Mouse (Mus musculus): ENCODE results near the gene Usp48. TPM values are rescaled to one million over a fixed set of nuclear protein-coding genes. Genes with fewer than 3 reads are reported as not detected.

The Usp48 gene
- total RNA-seq, 2 experiments from 2014 or later = 135 to 136 TPM

DNA sequence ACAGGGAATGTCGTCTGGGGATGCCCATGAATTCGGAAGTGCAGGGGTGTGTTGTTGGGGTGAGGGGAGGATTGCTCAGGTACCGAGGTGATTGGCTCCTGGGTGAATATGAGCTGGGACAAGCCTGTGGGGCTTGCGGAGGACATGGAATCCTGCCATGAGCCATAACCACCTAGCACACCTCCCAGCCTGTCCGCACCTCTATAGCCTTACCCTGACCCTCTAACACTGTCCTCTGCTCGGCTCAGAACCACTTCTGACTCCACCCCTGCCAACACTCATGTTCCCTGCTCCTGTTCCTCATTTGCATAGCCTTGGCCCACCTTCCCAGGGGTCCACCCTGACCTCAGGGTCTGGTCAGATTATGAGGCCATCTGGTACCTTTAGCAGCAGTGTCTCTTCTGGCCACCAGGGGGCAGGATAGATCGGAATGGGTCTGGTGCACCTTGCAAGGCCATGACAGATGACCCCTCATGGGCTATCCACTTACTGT, 89.5 kb downstream of the Usp48 start:
- DNase-seq (ENCODE audit: low spot score in 2 of 2) = no peak

- no peak for DNase-seq (ENCODE audit: low spot score in 2 of 2)
These were observed 91.3 kb downstream of the Usp48 start for GRCm38 (mm10) chr4:137684830-137685343.

GRCm38 (mm10) chr4:137686303-137686702, 92.7 kb downstream of the Usp48 start:
- DNase-seq (ENCODE audit: low spot score in 2 of 2) = no peak

GRCm38 (mm10) chr4:137687234-137687825, 93.8 kb downstream of the Usp48 start:
- no peak for DNase-seq (ENCODE audit: low spot score in 2 of 2)

DNA sequence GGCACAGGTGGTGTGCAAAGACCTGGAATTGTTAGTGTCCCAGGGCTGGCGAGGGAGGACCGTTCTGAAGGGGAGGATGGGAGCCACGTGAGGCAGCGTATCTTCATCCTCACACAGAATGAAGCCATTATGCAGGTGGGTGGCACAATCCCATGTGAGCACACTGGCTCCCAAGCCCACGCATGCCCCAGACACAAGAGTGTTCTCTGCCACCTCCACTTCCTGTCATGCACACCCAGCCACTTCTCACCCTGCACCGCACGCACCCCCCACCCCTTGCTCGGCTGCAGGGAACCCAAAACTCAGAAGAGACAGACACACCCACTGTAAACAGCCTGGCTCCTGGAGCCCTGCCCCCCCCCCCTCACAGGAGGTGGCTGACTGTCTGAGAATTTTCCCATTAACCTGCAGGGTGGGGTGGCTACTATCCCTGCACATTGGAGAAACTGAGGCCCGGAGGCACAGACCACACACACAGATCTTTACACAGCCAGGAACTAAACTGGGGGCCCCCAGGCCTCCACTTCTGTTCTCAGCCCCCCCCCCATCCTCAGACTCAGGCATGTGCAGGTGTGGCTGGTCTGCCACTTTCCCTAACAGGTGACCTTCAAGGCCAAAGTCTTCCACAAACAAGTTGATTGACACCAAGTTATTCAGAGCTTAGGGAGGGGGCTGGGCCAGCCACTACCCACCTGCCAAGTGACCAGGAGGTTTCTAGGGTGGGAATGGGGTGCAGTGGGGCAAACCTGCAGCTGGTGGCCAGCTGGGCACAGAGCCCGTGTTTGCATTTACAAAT, 98.8 kb downstream of the Usp48 start:
- DNase-seq (ENCODE audit: low spot score in 2 of 2) = no peak

DNA sequence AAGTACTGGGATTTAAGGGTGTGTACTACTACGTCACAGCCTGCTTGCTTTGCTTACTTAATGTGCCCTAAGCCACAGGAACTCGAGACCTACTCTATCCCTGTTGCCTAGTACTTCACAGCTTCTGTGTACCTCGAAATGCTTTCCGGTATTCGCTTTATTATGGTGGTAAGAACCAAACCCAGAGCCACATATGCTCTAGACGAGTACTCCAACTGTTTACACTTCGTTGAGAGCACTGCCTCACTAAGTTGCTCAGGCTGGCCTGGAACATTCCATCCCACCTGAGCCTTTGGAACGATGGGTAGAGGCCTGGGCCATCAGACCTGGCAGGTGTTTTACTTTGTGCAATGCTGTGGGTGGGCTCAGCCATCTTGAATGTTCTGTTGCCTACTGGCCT, 101.7 kb downstream of the Usp48 start:
- no peak for DNase-seq (ENCODE audit: low spot score in 2 of 2)

DNA sequence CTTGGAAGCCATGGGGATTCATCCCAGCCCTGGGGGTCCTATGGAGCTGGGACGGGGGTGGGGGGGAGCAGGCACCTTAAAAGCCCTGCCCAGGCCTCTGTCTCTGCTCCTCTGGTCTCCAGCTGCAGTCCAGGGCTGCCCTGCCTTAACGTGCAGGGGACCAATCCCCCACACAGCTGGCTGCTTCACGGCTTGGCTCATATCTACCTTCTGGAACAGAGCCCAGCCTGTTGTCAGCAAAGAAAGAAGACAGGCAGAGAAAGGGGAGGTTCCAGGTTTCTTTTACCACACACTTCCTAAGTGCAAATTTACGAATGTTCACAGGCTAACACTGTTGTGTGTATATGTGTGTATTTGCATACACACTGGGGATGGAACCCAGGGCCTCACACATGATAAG, 102.3 kb downstream of the Usp48 start:
- no peak for DNase-seq (ENCODE audit: low spot score in 2 of 2)

- no peak for DNase-seq (ENCODE audit: low spot score in 2 of 2)
These were observed 103.8 kb downstream of the Usp48 start for GRCm38 (mm10) chr4:137697156-137697885.

GRCm38 (mm10) chr4:137698076-137698985, 104.8 kb downstream of the Usp48 start:
- no peak for DNase-seq (ENCODE audit: low spot score in 2 of 2)

GRCm38 (mm10) chr4:137699264-137700211, 106.0 kb downstream of the Usp48 start:
- no peak for DNase-seq (ENCODE audit: low spot score in 2 of 2)

GRCm38 (mm10) chr4:137700960-137701359, 107.4 kb downstream of the Usp48 start:
- DNase-seq (ENCODE audit: low spot score in 2 of 2) = no peak

GRCm38 (mm10) chr4:137703077-137703476, 109.5 kb downstream of the Usp48 start:
- DNase-seq (ENCODE audit: low spot score in 2 of 2) = no peak

DNA sequence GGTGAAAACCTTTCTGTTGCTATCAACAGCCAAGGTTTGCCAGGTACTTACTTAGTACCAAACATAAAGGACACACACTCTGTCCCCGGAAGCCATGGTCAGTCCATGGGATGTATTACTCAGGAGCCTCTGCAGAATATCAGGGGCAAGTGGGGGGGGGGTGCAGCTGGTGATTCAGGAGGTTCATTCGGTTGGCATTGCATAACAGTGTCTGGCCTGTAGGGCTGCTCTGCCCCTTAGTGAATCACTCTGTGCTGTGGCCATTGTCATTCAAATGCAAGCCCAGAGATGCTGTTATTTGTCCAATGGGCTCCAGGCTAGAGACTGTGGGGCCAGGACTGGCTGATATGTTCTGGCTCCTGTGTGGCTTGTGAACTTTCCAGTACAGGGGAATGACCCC, 111.0 kb downstream of the Usp48 start:
- no peak for DNase-seq (ENCODE audit: low spot score in 2 of 2)

DNA sequence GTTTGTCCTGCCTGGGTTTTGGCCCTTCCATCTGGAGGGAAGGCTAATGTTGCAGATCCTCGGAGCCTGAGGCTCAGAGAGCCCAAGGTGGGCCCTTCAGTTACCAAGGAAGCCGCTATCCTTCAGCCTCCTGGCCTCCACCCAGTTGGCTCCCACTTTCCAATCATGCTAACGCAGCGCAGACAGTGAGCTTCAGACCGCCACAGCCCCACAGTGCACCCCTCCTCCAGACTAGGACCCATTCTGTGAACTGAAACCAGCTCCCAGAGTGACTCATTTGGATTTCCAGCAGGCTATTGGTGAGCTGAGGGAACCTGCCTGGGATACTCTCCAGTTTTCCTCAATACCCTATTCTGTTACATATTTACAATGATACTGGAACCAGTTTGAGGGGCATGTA, 111.8 kb downstream of the Usp48 start:
- DNase-seq (ENCODE audit: low spot score in 2 of 2) = no peak

- DNase-seq (ENCODE audit: low spot score in 2 of 2) = no peak
These were observed 113.0 kb downstream of the Usp48 start for GRCm38 (mm10) chr4:137706510-137706909.

- DNase-seq (ENCODE audit: low spot score in 2 of 2) = peak; percentile 72 to 86
These were observed 113.8 kb downstream of the Usp48 start for GRCm38 (mm10) chr4:137707216-137707990.
